Mouse (Mus musculus): ENCODE data around the gene Aldh2. TPM values are rescaled to one million over a fixed set of nuclear protein-coding genes. Genes with fewer than 3 reads are reported as not detected.
"Not testable (repeated sequence)": the region's sequence is repeated elsewhere in the genome, so short reads cannot be mapped to it uniquely, and the experiment has no call there.

The Aldh2 gene
- polyA plus RNA-seq, 1 experiment from 2014 or later, result 53.7 TPM

DNA sequence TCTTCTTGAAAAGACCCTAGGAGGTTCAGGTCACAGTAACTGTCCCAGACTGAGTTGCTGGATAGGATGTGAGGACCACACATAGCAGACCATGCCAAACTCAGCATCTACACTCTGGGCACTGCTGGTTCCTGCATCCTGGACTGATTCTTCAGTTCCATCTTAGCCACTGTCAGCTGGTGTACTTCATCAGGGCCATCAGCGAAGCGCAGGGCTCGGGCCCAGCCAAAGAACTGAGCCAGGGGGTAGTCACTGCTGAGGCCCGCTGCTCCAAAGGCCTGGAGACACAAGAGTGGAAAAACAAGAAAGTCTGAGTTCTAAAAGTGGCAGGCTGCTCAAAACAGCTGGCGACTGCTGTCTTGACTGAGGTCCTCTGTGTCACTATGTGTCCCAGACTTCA, 27.5 kb upstream of the Aldh2 start:
- H3K9ac ChIP-seq (ENCODE audit: low read length), result no peak overlapping the region
- H3K27me3 ChIP-seq (ENCODE audit: control insufficient read depth, insufficient read depth, low read length), result no peaks in the 10 kb centered on the region
- H3K4me3 ChIP-seq (ENCODE audit: low read depth, low read length), result no peak overlapping the region
- DNase-seq (ENCODE audit: low spot score), result no peak
- no peak overlapping the region for H3K4me2 ChIP-seq (ENCODE audit: low read depth, low read length, severe bottlenecking)
- no peaks in the 10 kb centered on the region for H3K36me3 ChIP-seq (ENCODE audit: control insufficient read depth, insufficient read depth, low read length)
- WGBS, result 94% methylated on average over 5 of the region's 5 CpGs
- H3K27ac ChIP-seq (ENCODE audit: low read depth, low read length), result no peak overlapping the region
- no peaks in the 10 kb centered on the region for H3K9me3 ChIP-seq (ENCODE audit: control insufficient read depth, low read length)
- ATAC-seq (replicated peaks; ENCODE audit: low FRiP score), result no peak
- peaks cover 7% of the 10 kb centered on the region; the same call in 1 of the 2 replicates for H3K4me1 ChIP-seq (replicated peaks; ENCODE audit: control insufficient read depth, insufficient read depth, low read length)

DNA sequence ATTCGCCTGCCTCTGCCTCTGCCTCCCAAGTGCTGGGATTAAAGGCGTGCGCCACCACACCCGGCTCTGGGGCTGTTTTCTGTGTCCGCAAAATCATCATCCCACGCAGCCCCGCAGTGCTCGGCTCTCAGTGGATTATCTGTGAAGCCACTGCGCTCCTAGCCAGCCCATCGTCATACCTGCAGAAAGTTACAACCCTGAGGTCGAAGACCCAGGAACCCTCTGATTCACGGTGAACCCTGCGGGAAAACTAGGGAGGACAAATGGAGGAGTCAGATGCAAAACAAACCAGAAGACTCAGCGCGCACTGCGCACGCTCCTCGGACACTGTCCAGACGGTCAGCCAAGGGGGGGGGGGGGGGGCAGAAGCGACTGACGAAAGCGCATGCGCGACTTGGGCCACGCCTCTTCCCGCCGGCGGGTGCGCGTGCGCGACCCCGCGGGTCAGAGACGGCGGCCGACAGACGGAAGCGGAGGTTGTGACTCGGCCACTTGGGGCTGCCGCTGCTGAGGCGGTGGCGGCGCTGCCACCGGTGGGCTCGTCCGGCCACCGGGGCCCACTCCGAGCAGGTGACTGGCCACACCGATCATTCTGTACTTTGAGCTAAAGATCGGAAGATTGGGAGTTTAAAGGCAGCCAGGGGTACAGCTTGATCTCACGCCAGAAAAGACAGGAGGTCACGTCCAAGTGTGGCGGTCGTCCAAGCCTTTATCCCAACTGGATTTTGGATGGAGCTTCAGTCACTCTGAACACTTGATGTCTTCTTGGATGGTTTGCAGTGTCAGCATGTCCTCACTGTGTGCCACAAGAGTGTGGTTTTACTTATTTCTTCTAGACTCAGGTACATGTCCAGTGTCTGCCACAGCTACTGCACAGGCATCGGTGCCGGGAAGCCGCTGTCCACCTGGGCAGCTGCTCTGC, 25.2 kb upstream of the Aldh2 start, which contains the start of gene Acad12:
Gene Acad12 (minus strand): TSS at position 347 of the 922 bp plus-strand sequence.
- Histone ChIP-seq H3K27me3 (ENCODE audit: control insufficient read depth, insufficient read depth, low read length) (no peaks in the 10 kb centered on the region), H3K27ac (ENCODE audit: low read depth, low read length) (peak within 1 kb of the TSS; percentile 50)

DNA sequence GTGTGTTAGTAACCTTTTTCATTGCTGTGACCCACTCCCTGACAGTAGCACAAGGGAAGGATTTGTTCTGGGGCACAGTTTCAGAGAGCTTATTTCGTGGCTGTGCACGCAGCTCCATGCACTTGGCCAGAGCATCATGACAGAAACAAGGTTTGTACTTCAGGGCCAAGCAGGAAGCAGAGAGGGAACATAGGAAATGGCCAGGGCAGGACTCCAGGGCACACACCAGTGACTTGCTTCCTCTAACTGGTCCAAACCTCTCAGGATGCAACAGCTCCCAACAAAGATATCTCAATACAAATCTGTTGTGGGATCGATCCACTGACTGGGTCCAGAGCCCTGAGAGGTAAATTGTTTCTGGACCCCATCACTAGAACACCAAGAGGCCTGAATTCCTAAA, 21.3 kb upstream of the Aldh2 start:
- H3K27ac ChIP-seq (ENCODE audit: low read depth, low read length); H3K9me3 ChIP-seq (ENCODE audit: control insufficient read depth, low read length); H3K9ac ChIP-seq (ENCODE audit: low read length); DNase-seq (ENCODE audit: low spot score); ATAC-seq (replicated peaks; ENCODE audit: low FRiP score); H3K27me3 ChIP-seq (ENCODE audit: control insufficient read depth, insufficient read depth, low read length); H3K36me3 ChIP-seq (ENCODE audit: control insufficient read depth, insufficient read depth, low read length); H3K4me3 ChIP-seq (ENCODE audit: low read depth, low read length); H3K4me2 ChIP-seq (ENCODE audit: low read depth, low read length, severe bottlenecking); H3K4me1 ChIP-seq (replicated peaks; ENCODE audit: control insufficient read depth, insufficient read depth, low read length): not testable (repeated sequence)
- WGBS, result 86% methylated on average over 3 of the region's 3 CpGs

More for the DNA sequence above, 25.2 kb upstream of the Aldh2 start, which contains the start of gene Acad12:
- peaks cover 7% of the 10 kb centered on the region; the same call in 1 of the 2 replicates for H3K4me1 ChIP-seq (replicated peaks; ENCODE audit: control insufficient read depth, insufficient read depth, low read length)
- DNase-seq (ENCODE audit: low spot score) (peak; percentile 97), ATAC-seq (replicated peaks; ENCODE audit: low FRiP score) (peak; percentile 85)
- peak within 1 kb of the TSS; percentile 85 for H3K9ac ChIP-seq (ENCODE audit: low read length)
- no peaks in the 10 kb centered on the region for H3K36me3 ChIP-seq (ENCODE audit: control insufficient read depth, insufficient read depth, low read length)
- H3K4me3 ChIP-seq (ENCODE audit: low read depth, low read length), result peak within 1 kb of the TSS; percentile 69
- no peaks in the 10 kb centered on the region for H3K9me3 ChIP-seq (ENCODE audit: control insufficient read depth, low read length)
- 1% methylated on average over 57 of the region's 58 CpGs for WGBS
- peak within 1 kb of the TSS; percentile 57 for H3K4me2 ChIP-seq (ENCODE audit: low read depth, low read length, severe bottlenecking)

DNA sequence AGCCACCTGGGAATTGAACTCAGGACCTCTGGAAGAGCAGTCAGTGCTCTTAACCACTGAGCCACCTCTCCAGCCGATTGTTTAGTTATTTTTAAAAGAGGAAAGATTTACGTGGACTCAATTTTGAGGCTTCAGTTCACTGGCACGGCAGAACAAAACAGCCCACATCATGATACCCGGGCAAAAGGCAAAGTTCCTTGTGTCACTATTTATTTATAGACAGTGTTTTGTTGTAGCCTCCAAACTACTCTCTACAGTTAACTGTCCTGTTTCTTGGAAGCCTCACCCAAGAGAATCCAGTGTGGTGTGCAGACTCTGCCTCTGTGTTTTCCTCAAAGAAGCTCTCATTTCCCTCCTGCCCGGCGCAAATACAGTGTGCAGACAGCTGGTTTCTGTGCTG, 18.4 kb upstream of the Aldh2 start:
- ATAC-seq (replicated peaks; ENCODE audit: low FRiP score), result no peak
- no peak overlapping the region for H3K27ac ChIP-seq (ENCODE audit: low read depth, low read length)
- H3K4me2 ChIP-seq (ENCODE audit: low read depth, low read length, severe bottlenecking), result no peak overlapping the region
- no peak overlapping the region for H3K4me3 ChIP-seq (ENCODE audit: low read depth, low read length)
- DNase-seq (ENCODE audit: low spot score), result no peak
- H3K36me3 ChIP-seq (ENCODE audit: control insufficient read depth, insufficient read depth, low read length), result no peaks in the 10 kb centered on the region
- H3K27me3 ChIP-seq (ENCODE audit: control insufficient read depth, insufficient read depth, low read length), result no peaks in the 10 kb centered on the region
- H3K9ac ChIP-seq (ENCODE audit: low read length), result no peak overlapping the region
- no peaks in the 10 kb centered on the region for H3K4me1 ChIP-seq (replicated peaks; ENCODE audit: control insufficient read depth, insufficient read depth, low read length)
- H3K9me3 ChIP-seq (ENCODE audit: control insufficient read depth, low read length), result no peaks in the 10 kb centered on the region
- 90% methylated on average over 6 of the region's 6 CpGs for WGBS

DNA sequence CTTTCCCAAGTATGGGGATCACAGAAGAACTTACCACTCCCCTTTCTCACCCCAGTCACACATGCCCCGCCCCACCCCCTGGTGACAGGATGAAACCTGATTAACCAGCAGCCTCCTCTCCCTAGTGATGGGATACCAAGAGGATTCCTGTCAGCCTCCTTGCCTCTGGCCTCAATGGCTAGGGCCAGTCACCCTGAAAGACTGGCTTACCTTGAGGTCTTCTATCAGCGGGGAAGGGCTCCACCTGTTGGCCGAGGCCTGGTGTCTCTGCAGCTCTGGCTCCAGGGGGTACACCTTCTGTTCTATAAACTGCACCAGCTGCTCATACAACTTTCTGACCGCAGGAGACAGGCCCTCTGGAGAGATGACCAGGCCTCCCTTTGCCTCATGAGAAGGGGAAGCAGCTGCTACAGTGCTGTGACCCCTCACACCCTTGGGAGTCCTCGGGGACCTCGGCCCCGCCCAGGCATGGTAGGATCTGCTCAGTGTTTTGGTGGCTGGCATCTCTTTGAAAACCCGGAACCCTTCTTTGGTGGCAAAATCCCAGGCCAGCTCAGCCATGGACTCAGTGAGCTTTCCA, 16.0 kb upstream of the Aldh2 start:
- H3K9me3 ChIP-seq (ENCODE audit: control insufficient read depth, low read length); ATAC-seq (replicated peaks; ENCODE audit: low FRiP score); H3K27ac ChIP-seq (ENCODE audit: low read depth, low read length); H3K4me3 ChIP-seq (ENCODE audit: low read depth, low read length); H3K4me2 ChIP-seq (ENCODE audit: low read depth, low read length, severe bottlenecking); DNase-seq (ENCODE audit: low spot score); H3K27me3 ChIP-seq (ENCODE audit: control insufficient read depth, insufficient read depth, low read length); H3K4me1 ChIP-seq (replicated peaks; ENCODE audit: control insufficient read depth, insufficient read depth, low read length); H3K9ac ChIP-seq (ENCODE audit: low read length); H3K36me3 ChIP-seq (ENCODE audit: control insufficient read depth, insufficient read depth, low read length): not testable (repeated sequence)
- 58% methylated on average over 8 of the region's 8 CpGs for WGBS

DNA sequence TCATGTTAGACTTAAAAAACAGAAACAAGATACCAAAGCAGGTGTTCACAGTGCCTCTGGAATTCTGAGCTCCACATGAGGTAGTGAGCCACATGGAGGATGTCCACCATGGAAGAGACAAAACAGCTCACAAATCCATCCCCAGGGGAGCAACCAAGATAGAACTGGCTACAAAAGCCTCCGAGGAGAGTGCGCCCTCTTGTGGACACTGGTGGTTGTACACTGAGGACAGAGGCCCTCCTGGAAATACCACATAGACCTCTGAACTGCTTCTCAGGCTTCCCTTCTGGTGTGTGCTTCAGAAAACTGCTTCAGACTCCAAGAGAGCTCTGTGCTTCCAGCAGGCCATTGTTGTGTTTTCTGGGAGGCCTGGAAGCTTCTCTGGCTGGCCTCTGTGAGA, 12.5 kb upstream of the Aldh2 start:
- Histone ChIP-seq H3K4me2 (ENCODE audit: low read depth, low read length, severe bottlenecking) (no peak overlapping the region), H3K9ac (ENCODE audit: low read length) (no peak overlapping the region), H3K4me3 (ENCODE audit: low read depth, low read length) (no peak overlapping the region), H3K27ac (ENCODE audit: low read depth, low read length) (no peak overlapping the region), H3K4me1 (replicated peaks; ENCODE audit: control insufficient read depth, insufficient read depth, low read length) (no peaks in the 10 kb centered on the region), H3K27me3 (ENCODE audit: control insufficient read depth, insufficient read depth, low read length) (no peaks in the 10 kb centered on the region), H3K36me3 (ENCODE audit: control insufficient read depth, insufficient read depth, low read length) (no peaks in the 10 kb centered on the region), H3K9me3 (ENCODE audit: control insufficient read depth, low read length) (no peaks in the 10 kb centered on the region)
- no peak for ATAC-seq (replicated peaks; ENCODE audit: low FRiP score)
- DNase-seq (ENCODE audit: low spot score), result peak; percentile 88
- 3% methylated on average over 2 of the region's 2 CpGs for WGBS

DNA sequence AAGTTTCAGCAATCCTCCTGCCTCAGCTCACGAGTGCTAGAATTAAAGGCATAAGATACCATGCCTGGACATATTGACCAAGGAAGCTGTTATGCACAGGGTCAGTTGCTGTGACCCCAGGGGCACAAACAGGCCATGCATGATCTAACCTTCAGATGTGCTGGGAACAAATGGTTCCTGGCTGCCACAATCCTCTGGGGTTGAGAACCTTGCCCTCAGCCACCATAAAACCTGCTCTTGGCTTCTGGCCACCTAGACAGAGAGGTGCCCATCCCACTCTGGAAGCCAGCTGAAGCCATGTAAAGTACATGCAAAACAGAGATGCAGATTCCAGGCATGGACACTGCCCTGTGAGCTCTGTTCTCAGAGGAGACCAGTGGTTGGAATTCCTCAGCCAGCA, 10.2 kb upstream of the Aldh2 start:
- 93% methylated on average over 1 of the region's 1 CpGs for WGBS
- H3K9ac ChIP-seq (ENCODE audit: low read length); ATAC-seq (replicated peaks; ENCODE audit: low FRiP score); H3K9me3 ChIP-seq (ENCODE audit: control insufficient read depth, low read length); H3K27ac ChIP-seq (ENCODE audit: low read depth, low read length); H3K4me1 ChIP-seq (replicated peaks; ENCODE audit: control insufficient read depth, insufficient read depth, low read length); DNase-seq (ENCODE audit: low spot score); H3K27me3 ChIP-seq (ENCODE audit: control insufficient read depth, insufficient read depth, low read length); H3K36me3 ChIP-seq (ENCODE audit: control insufficient read depth, insufficient read depth, low read length); H3K4me3 ChIP-seq (ENCODE audit: low read depth, low read length); H3K4me2 ChIP-seq (ENCODE audit: low read depth, low read length, severe bottlenecking): not testable (repeated sequence)

DNA sequence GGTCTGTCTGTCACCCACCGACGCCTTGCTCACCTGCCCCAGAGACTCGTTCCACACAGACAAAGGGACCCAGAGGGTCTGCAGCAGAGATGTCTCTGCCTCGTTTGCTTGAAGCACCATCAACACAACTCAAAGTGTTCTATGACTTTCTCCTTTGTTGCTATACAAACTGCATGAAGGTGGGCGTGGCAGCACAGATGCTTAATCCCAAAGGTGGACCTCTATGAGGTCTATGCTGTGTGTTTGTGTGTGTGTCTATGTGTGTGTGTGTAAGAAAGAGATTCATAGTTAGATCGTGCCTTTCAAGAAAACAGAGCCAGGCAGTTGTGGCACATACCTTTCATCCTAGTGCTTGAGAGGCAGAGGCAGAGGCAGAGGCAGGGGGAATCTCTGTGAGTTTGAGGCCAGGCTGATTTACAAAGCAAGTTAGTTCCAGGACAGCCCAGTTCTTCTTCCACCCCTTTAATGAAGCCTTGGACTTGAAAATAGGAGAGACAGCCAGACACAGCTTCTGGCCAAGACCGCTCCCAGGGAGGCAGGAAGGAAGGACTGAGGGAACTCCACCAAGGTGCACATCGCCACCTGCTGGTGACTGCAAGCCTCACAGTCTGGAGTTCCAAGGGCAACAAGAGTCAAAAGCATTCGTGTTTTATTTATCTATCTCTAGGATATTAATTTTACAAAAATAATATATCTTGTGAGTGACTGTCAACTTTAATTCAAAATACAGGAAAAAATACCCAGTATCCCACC, 8.1 kb upstream of the Aldh2 start:
- 32% methylated on average over 9 of the region's 9 CpGs for WGBS
- H3K27me3 ChIP-seq (ENCODE audit: control insufficient read depth, insufficient read depth, low read length), result no peaks in the 10 kb centered on the region
- no peaks in the 10 kb centered on the region for H3K36me3 ChIP-seq (ENCODE audit: control insufficient read depth, insufficient read depth, low read length)
- ATAC-seq (replicated peaks; ENCODE audit: low FRiP score) (no peak), DNase-seq (ENCODE audit: low spot score) (peak; percentile 91)
- no peak overlapping the region; the same call in 1 of the 2 replicates for H3K9ac ChIP-seq (ENCODE audit: low read length)
- no peaks in the 10 kb centered on the region for H3K4me1 ChIP-seq (replicated peaks; ENCODE audit: control insufficient read depth, insufficient read depth, low read length)
- no peaks in the 10 kb centered on the region for H3K9me3 ChIP-seq (ENCODE audit: control insufficient read depth, low read length)
- H3K4me2 ChIP-seq (ENCODE audit: low read depth, low read length, severe bottlenecking), result no peak overlapping the region
- H3K4me3 ChIP-seq (ENCODE audit: low read depth, low read length), result no peak overlapping the region
- no peak overlapping the region for H3K27ac ChIP-seq (ENCODE audit: low read depth, low read length)

Measured in forebrain, embryonic 11.5 days (tissue).